Mouse (Mus musculus) cerebellum, adult 18-20 months (tissue): ENCODE results near the gene Eomes.
A peak's percentile ranks its signal among the peaks of the same experiment; 100 is the strongest.

Experiments
- DNase-seq, 2 experiments: peaks; one replicate each; pipeline ENCODE4 v3.0.0; 2021

The Eomes gene

DNA sequence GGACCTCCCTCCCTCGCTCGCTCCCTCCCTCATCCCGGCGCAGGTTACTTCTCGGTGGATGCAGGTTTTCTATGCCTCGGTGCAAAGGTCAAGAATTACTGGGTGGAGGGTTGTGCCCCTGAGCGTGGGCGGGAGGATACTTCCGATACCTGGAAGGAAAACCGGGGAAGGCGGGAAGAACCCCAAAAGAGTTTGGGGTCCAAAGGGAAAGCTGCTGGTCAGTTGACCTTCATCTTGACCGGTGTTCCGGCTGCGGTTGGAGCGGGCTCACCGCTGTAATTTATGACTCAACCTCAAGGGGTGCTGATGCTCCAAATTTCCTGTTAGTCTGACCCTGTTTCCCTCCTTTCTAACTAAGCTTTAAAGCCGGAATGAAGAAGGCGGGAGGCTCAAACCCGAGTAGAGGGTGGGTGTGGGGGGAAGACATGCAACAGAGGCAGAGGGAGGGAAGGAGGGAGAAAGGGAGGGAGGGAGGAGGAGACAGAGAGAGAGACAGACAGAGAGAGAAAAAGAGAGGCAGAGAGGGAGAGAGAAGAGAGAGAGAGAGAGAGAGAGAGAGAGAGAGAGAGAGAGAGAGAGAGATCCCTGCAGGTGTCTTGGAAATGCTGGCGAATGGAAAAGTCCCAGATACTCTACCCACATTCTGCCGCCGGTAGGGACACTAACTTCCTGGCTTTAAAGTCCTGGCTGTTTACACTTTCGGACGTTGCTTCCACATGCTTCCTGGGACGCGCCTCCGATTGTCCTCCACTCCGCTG lies 10.3 kb downstream of the Eomes start:
- DNase-seq: peak; percentile 78

DNA sequence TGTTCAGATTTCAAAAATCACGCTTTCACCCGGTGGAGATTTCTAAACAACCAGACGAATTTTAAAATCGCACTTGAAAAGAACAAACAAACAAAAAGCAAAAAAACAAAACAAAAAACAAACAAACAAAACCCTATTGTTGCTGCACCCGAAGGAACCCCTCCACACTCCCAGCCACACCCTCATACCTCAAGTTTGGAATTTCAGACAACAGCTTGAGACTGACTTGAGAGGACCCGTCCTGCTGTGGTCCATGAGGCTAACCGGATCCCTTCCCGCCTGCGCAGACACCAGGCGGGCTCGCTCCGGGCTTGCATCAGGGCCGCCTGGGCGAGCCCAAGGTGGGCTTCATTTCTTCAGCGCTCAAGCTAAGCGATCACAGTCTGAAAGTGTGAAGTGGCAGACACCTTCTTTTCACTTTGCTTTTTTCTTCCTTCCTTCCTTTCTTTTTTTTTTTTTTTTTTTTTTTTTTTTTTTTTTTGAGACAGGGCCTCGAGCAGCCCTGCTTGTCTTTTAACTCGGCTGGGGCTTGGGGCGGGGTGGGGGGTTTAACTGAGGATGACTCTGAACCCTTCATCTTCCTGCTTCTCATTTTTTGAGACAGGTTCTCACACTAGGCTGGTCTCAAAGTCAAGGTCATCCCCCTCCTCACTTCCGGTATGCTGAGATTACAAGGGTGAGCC lies 11.0 kb downstream of the Eomes start:
- no peak for DNase-seq

DNA sequence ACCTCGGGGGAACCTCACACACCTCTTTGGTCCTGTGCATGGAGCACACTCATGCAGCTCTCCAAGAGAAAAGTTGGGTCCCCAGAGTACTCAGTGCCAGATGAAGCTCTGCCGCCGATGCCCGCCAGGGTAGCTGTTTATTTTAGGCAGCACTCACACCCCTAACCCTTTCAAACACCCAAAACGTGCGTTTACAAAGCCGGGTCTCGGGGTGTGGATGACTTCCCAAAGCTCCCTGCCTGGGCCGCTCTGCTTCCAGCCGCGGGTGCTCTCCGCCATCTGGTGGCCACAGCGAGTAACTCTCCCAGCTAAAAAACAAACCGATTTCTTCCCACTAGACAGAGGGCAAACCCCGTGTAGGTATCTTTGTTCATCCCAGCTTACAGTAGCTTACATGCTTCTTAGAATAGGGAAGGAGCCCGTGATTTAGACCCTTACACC lies 11.6 kb downstream of the Eomes start:
- peak; percentile 79 to 90 for DNase-seq

DNA sequence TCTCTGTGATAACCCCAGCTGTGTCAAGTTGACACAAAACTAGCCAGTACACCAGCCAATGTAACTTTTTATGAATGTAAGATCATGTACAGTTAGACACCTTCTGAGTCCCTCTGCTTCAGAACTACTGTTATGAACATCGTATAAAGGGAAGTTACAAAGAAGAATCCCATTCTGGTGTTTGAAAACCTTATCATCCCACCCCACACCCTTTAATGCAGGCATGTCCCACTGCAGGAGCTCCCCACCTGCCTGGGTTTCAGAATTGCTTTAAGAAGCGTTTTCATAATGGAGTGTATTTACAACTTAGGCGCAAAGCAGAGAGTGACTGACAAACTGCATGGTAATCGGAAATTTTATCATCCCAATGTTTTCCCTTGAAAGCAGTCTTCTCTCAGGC lies 13.2 kb downstream of the Eomes start:
- DNase-seq: no peak

DNA sequence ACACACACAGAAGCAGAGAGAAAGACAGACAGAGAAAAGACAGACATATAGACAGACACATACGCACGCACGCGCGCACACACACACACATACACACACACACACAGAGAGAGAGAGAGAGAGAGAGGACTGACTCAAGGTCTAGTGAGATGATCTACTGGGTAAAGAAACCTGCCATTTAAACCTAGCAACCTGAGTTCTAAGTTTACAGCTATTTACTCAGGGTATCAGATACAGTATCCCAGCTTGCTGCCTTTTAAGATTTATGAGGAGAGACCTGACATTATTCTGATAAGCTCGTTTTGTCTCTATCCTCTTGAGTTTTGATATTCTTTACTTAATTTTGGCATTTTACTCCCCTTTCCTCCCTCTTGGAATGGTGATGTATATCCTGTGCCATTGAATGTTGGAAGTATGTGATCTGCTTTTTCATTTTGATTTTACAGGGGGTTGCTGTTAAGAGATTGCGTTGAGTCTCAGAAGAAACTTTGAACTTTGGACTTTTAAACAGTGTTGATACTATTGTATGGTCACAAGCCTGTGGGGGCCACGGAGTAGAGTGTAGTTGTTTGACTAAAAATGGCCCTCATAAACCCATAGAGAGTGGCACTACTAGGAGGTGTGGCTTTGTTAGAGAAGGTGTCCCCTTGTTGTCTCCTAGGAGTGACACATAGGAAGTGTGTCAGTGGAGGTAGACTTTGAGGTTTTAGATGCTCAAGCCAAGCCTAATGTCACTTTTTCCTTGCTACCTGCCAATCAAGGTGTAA lies 15.1 kb downstream of the Eomes start:
- DNase-seq: no peak

DNA sequence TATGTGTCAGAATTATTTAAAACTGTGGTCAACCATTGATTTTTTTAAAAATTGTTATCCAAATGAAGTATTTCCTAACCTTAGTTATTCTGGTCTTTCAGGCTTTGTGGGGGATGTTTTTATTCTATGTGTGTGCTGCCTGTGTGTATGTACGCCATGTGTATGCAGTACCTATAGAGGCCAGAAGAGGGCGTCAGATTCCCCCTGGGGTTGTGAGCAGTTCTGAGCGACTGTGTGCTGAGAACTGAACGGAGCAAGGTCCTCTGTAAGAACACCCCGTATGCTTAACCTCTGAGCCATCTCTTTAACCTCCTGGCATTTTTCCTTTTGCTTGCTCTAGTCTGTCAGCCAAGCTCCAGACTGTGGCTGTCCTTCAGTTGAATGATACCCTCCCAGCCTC lies 16.1 kb downstream of the Eomes start:
- DNase-seq: no peak

DNA sequence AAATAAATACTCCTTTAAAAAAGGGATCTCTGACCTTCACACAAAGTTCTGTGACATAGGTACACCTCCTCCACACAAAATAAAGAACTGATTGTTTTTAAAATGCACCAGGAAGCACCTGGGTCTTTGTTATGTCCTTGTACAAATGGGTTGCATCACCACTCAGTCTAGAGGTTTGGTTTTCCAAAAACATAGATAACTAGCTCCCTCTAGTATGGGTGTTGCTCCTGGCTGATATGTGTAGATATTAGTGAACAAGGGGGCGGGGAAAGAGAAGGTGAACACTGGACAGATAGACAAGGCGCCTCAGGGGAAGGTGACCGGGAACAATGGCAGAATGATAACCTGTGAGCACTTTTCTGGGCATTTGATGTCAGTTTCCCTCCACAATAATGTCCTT lies 17.9 kb downstream of the Eomes start:
- DNase-seq: no peak

DNA sequence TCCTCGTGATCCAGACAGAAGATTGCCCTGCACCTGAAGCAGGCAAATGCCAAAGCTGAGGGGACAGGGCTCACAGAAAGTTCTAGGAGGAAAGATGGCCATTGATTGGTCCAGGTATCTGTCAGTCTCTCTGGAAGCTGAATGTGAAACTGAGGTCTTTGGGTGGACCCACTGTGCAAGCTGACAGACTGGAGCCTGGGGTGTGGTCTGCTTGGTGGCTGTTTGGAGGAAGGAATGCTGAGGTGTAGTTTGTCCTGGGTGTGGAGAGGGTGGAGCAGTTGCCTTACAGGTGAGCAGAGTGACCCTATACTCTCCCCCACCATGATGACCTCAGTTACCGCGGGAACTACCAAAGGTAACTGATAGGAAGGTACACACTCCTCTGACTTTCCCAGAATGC lies 18.9 kb downstream of the Eomes start:
- no peak for DNase-seq

DNA sequence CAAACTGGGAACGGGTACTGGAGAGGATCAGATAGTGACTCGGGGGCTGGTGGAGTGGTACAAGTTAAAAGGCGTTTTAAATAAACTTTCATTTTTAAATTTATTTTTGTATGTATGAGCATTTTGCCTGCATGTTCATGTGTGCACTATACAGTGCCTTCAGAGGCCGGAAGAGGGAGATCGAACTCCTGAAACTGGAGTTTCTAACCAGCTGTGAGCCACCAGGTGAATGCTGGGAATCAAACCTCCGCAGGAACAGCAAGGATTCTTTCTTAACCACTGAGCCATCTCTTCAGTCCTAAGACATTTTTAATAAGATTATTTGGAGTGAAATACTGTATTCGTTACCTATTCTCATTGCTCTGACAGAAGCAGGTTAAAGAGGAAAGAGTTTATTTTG lies 20.0 kb downstream of the Eomes start:
- no peak for DNase-seq

DNA sequence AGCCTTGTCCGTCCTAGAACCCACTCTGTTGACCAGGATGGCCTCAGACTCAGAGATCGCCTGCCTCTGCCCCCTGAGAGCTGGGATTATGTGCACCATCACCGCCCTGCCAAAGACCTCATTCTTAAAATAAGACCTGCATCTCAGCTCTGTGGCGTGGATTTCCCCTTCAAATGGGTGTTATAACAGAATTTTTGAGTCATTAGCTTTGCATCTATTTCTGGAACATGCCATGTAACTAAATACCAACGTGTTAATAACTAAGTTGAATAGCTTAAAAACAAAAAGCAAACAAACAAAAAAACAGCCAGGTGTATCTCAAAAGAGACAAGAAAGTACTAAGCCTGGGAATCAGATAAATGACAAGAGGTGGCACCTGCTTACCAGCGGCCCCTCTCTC lies 23.0 kb downstream of the Eomes start:
- no peak for DNase-seq

DNA sequence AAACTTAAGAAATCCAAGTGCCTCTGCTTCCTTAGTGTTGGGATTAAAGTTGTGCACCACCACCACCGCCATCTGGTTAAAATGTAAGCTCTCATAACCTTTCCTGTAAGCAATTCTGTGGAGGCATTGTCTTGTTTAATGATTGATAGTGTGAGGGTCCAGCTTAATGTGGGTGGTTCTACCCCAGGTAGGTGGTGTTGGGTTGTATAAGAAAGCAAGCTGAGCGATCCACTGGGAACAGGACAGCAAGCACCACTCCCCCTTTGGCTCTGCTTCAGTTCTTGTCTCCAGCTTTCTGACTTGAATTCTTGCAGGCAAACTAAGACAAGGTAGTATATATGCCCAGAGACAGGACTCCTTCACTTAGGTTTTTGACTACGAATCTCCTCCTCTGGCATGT lies 26.6 kb downstream of the Eomes start:
- no peak for DNase-seq

DNA sequence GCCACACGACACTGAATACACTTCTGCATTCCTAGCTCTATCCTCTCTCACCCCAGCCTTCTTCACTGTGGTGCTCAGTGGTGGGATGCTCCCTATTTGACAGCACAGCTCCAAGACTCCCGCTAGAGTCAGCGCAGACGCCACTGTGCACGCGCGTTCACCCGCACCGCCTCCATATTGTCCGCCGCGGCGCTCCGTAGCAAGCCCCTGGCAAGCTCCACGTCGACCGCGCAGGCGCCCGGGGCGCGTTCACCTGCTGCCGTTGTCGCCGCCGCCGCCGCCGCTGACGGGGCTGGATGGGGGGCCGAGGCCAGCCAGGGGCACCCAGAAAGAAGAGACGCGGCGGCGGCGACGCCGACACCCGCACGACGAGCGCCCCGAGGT lies 28.0 kb downstream of the Eomes start, which contains the start of gene Golga4:
Gene Golga4, plus strand, starts transcription at position 248 of the 384 bp plus-strand sequence.
- DNase-seq: peak; percentile 91 to 98

DNA sequence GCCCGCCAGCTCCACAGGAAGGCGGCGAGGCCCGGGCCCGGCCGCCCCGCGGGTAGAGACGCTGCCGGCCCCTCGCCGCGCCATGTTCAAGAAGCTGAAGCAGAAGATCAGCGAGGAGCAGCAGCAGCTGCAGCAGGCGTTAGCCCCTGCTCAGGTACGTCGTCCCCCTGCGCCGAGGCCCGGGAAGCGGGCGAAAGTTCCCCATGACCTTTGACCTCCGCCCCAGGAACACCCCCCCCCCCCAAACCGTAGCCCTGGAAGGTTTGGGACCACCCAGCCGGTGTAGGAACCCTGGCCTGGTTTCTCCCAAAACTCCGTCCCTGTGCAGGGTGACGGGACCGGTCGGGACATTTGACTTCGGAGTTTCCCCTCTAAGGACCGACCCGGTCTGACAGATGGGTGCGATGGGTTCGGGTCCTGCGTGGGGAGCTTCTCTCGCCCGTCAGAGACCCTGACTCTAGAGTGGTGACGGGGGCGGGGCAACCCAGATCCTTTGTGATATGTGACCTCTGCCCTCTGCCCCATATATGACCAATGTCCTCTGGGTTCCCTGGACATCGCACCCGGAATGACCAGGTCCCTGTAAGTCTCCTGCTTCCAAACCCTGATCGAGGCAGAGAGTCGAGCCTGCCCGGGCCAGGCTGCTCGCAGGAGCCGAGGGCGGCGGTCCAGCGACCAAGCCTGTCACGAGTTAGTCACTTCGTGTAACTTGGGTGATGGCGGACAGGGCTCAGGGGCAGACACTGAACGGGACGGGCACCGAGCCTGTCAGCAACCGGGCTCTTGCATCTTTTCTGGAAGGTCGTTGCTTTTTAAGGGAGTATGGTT lies 28.6 kb downstream of the Eomes start:
- DNase-seq: peak; percentile 26 to 51

DNA sequence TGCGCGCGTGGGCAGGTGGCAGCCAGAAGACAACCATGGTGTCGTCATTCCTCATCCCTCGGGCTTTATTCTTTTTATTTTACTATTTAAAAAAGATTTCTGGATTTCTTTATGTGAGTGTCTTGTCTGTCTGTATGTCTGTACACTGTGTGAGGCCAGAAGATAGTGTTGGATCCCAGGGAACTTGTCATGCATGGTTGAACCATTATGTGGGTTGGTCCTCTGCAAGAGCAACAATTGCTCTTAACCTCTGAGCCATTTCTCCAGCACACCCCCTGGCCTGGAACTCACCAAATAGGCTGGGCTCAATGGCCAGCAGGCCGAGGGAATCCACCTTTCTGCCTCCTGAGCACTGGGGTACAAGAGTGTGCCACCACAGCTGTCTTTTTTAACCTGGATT lies 29.5 kb downstream of the Eomes start:
- no peak for DNase-seq

DNA sequence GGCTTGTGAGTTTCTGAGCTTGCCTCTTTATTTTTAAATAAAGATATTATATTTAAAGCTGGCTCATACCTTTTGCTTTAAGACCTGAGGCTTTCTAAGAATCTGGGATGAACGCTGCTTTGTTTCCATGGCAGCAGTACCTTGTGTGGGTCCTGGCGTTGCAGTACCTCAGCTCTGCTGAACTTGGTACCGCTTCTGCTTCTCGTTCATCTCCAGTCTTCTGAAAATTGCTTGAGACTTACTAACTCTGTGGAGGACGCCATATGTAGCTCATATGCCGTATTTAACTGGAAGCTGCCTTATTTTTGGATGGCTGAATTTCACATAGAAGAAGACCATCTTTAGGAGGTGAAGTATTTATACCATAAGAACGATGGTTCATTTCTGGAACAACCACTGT lies 30.6 kb downstream of the Eomes start:
- DNase-seq: no peak

DNA sequence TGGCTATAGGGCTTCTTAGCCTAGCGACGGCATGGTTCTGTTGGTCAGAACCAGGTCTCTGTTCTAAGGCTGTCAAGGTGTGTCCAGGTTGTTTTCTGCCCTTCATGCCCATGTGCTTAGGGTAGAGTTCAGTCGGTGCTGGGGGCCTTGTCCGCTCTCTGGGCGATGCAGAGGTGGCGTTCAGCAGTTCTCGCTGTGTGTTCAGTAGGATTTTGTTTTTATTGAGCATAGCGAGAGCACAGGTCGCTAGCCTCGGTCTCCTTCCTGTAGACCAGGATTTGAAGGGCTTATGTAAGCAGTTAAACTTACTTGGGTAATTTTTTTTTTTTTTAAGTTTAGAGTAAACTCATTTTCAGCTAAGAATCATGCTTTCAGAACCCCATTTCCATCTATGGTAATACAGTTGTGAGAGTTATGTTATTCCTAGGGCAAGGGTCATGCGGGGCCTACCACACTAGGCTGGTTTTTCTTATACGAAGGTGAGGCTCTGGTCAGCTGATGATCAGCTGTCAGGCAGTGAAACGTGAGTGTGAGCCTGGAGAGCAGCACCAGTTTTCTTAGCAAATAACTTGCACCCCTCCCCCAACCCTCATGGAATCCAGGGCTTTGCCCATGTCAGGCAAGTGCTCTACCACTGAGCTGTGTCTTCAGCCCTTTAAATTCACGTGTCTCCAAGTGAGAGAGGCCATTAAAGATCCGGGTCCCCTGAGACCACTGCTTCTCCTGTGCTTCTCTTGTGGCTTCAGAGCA lies 33.1 kb downstream of the Eomes start:
- DNase-seq: no peak

DNA sequence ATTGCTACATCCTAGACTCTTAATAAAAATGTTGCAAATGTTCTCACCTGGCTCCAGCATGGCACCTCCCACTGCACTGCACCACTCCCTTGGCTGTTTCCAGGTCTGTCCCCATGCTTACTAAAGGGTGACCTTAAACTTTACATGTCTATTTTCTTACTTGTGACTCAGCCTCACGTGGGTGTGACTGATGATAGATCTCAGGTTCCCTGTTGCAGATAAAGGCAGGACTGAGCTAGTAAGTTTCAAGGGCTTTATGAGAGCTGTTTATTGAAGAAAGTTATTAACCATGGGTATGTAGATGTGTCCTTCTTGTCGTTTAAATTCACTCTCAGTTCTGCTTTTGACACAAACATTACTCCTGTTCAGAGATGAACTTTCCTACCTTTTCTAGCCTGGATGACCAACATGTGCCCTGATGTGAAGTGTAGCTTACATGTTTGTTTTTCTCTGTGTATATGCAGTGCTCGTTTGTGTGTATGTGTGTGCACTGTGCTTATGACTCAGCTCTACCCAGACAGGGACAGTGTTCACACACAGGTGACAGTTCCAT lies 34.7 kb downstream of the Eomes start:
- DNase-seq: no peak

DNA sequence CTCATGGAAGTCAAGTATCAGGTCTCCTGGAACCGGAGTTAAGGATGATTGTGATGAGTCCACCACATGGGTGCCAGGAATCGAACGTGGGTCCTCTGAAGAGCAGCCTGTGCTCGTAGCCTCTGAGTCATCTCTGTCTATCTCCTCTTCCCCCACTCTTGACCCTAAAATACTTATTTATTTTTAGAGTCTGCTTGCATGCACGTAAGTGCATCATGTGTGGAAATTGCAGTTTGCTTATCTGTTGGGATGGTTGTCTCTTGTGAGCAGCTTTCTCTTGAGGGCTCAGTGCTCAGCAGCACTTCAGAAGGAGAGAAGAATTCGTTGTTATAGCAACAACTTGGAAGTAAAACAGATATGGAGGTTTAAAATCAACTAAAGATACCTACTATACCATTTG lies 37.5 kb downstream of the Eomes start:
- DNase-seq: no peak

DNA sequence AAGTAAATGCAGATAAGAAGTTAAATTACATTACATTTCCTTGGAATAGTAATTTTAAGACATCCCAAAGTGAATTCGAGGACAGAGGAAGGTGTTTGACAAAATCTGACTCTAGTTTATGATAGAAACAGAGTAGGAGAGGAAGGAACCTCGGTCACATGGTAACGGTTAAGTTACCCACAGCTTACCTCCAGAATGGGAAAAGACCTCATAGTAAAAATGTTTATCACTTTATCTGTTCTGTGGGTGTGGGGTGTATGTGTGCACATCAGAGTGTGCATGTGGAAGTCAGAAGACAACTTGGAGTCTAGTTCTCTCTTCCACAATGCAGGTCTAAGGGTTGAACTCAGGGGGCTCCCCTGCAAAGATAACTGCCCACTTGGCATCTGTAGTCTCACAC lies 38.1 kb downstream of the Eomes start:
- no peak for DNase-seq

DNA sequence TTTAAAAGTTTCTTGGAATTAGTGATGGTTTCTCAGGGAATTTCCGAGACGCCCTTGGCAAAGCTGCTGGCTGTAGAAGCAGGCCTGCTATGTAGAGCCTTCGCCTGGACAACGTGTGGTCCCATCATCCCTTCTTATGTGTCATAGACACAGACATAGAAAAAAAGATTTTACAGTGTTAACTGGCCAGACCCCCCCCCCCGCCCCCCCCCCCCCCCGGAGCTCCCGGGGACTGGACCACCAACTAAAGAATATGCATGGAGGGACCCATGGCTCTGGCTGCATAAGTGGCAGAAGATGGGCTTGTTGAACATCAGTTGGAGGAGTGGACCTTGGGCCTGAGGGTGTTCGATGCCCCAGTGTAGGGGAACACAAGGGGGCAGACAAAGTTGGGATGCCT lies 39.6 kb downstream of the Eomes start:
- no peak for DNase-seq

DNA sequence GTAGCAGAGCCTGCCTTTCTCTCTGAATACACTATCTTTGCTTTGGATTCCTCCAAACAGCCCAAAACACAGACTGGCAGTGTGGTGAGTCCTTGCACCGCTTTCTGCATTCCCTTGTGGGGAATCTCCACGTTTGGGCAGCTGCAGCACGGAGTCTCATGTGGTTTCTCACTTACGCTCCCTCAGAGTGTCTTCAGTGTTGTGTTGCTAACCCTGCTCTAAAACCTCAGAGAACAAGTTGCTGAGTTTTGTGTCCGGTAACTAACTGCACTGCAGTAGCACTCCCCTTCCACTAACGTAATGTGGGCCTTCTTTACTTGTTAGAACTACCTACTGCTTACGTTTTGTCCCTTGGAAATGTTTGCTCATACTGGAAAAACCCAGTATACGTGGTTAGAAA lies 41.1 kb downstream of the Eomes start:
- no peak for DNase-seq

DNA sequence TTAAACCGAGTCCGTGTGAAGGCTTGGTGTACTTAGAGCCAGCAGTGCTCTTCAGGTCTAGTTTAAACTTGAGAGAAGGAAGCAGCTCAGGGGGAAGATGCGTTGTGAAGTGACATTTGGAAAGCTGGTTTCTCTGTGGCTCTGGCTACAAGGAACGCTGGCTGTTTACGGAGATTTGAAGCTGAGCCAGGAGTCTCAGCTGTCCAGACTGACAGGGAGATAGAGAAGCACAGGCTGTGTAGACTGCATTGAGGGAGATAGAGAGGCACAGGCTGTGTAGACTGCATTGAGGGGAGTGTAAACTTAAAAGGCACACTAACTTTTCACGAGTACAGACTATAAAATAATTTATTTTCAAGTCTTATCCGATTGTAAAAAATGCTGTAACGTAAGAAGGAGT lies 42.0 kb downstream of the Eomes start:
- DNase-seq: peak; percentile 41 to 63
